Mouse (Mus musculus) liver, embryonic 14.5 days (tissue): ENCODE data around the gene Setmar. TPM values are rescaled to one million over a fixed set of nuclear protein-coding genes. Genes with fewer than 3 reads are reported as not detected.

Experiments
- ATAC-seq: fragments of 200-750 bp; cut with Nextera tagmentation; 2 replicates; pipeline ENCODE4 v1.8.0; 2017; ENCODE audit warnings: moderate number of reproducible peaks, mild to moderate bottlenecking, moderate library complexity; ENCODE audit not compliant: insufficient read depth
- DNase-seq, 3 experiments: peaks; one replicate each; pipeline ENCODE4 v3.0.0-alpha.2; 2012 to 2013; ENCODE audit warnings: low read depth in 3 of 3, low spot score in 3 of 3
- H3K27ac ChIP-seq: fragments of 300-500 bp; sonication (generic); 2 replicates; pipeline ENCODE4 v1.5.1; 2014; ENCODE audit warnings: moderate library complexity, mild to moderate bottlenecking, control low read depth, inconsistent platforms
- H3K27me3 ChIP-seq: fragments of 300-500 bp; sonication (generic); 2 replicates; pipeline ENCODE4 v1.6.1; 2014; ENCODE audit warnings: mild to moderate bottlenecking, low read length, moderate library complexity; ENCODE audit not compliant: control insufficient read depth, insufficient read depth
- H3K36me3 ChIP-seq: fragments of 300-500 bp; sonication (generic); replicated peaks from 2 replicates; pipeline ENCODE4 v1.6.1; 2014; ENCODE audit warnings: low read depth; ENCODE audit not compliant: control insufficient read depth, insufficient read depth
- H3K4me1 ChIP-seq, 2 experiments: fragments of 200-500 bp in 1 of 2; fragments of 300-500 bp in 1 of 2; sonication (generic) in 1 of 2; replicated peaks; 2 replicates each; pipeline ENCODE4 v1.6.1; 2012 to 2014; ENCODE audit warnings: antibody characterized with exemption in 1 of 2, inconsistent platforms in 1 of 2, low read length in 1 of 2; ENCODE audit not compliant: control insufficient read depth in 2 of 2, insufficient read depth in 2 of 2
- H3K4me2 ChIP-seq: fragments of 300-500 bp; sonication (generic); 2 replicates; pipeline ENCODE4 v1.6.1; 2014; ENCODE audit warnings: low read depth, mild to moderate bottlenecking, control low read depth, moderate library complexity
- H3K4me3 ChIP-seq, 2 experiments: fragments of 200-500 bp in 1 of 2; fragments of 300-500 bp in 1 of 2; sonication (generic) in 1 of 2; 2 replicates each; pipeline ENCODE4 v1.5.1; 2012 to 2014; ENCODE audit warnings: low read depth in 2 of 2, low read length in 2 of 2, mild to moderate bottlenecking in 2 of 2, control low read depth in 1 of 2, inconsistent platforms in 1 of 2, moderate library complexity in 1 of 2; ENCODE audit not compliant: insufficient read depth in 1 of 2
- H3K9ac ChIP-seq: fragments of 300-500 bp; sonication (generic); replicated peaks from 2 replicates; pipeline ENCODE4 v1.6.1; 2014; ENCODE audit warnings: mild to moderate bottlenecking, control low read depth, moderate library complexity
- H3K9me3 ChIP-seq: fragments of 300-500 bp; sonication (generic); 2 replicates; pipeline ENCODE4 v1.6.1; 2016; ENCODE audit warnings: low read length, mixed read lengths; ENCODE audit not compliant: control insufficient read depth
- CTCF ChIP-seq: IDR thresholded peaks from 2 replicates; pipeline ENCODE4 v1.5.1; 2016; ENCODE audit warnings: antibody characterized with exemption, low read depth, control low read depth
- EP300 ChIP-seq: IDR thresholded peaks from 2 replicates; pipeline ENCODE4 v1.6.1; 2016; ENCODE audit warnings: antibody characterized with exemption, low read depth
- WGBS: fragments of 180-500 bp; shearing (Covaris S2); extraction: QIAGEN DNeasy Blood & Tissue Kit; methylation state at CpG from one replicate; pipeline ENCODE4 v1.1.7; 2014; ENCODE audit not compliant: insufficient replicate concordance; 5-methylcytosine and 5-hydroxymethylcytosine counted together
- polyA plus RNA-seq, 2 experiments: library from polyadenylated mRNA; depleted of rRNA in 1 of 2; stranded (reverse) in 1 of 2; unstranded in 1 of 2; fragments of >200 nt; fragmentation: Nextera tagmentation in 1 of 2; extraction: Ambion mirVana in 1 of 2; gene quantifications; 2 replicates each; pipeline versions ENCODE4 v1.2.1 to v1.2.3; 2012 to 2014

The Setmar gene
- polyA plus RNA-seq, 2 experiments: 1.4 to 1.5 TPM

- no peaks in the 10 kb centered on the region for H3K9me3 ChIP-seq
- H3K9ac ChIP-seq: no peak overlapping the region
- WGBS: 68% methylated on average over 3 of the region's 3 CpGs
- H3K27ac ChIP-seq: no peak overlapping the region
- no peak overlapping the region for H3K4me2 ChIP-seq
- ATAC-seq (no peak), DNase-seq (no peak)
- H3K27me3 ChIP-seq: no peaks in the 10 kb centered on the region
- no peak for TF ChIP-seq CTCF
- TF ChIP-seq EP300: no peak
- H3K4me3 ChIP-seq: no peak overlapping the region
- no peaks in the 10 kb centered on the region for H3K36me3 ChIP-seq
- no peaks in the 10 kb centered on the region for H3K4me1 ChIP-seq
Observed at GRCm38 (mm10) chr6:108126631-108127030, 61.8 kb downstream of the Setmar start.

Other genes starting within 250 kb of the Setmar start
- gene Sumf1, start 120.5 kb downstream of the Setmar start, polyA plus RNA-seq (2012; rRNA removed): 3.8 and 5.4 TPM in 2 replicates
- 8.2 and 8.6 TPM in 2 replicates for gene Sumf1, start 120.5 kb downstream of the Setmar start, polyA plus RNA-seq (2014; fragmentation: Nextera tagmentation; extraction: Ambion mirVana)
- gene Itpr1, start 148.1 kb downstream of the Setmar start, polyA plus RNA-seq (2012; rRNA removed): 1.4 and 3.1 TPM in 2 replicates
- 1.6 and 2.3 TPM in 2 replicates for gene Itpr1, start 148.1 kb downstream of the Setmar start, polyA plus RNA-seq (2014; fragmentation: Nextera tagmentation; extraction: Ambion mirVana)